Mouse (Mus musculus) heart, embryonic 12.5 days (tissue): Measurements from ENCODE around the gene Cotl1. TPM values are rescaled to one million over a fixed set of nuclear protein-coding genes. Genes with fewer than 3 reads are reported as not detected.

ENCODE experiments used
- ATAC-seq: fragments of 200-750 bp; cut with Nextera tagmentation; 2 replicates; pipeline ENCODE4 v1.8.0; 2017; ENCODE audit warnings: moderate TSS enrichment, moderate library complexity; ENCODE audit not compliant: insufficient number of reproducible peaks, low FRiP score
- H3K27ac ChIP-seq: fragments of 300-500 bp; sonication (generic); 2 replicates; pipeline ENCODE4 v1.5.1; 2016; ENCODE audit warnings: mild to moderate bottlenecking, moderate library complexity; ENCODE audit not compliant: poor library complexity, severe bottlenecking
- H3K27me3 ChIP-seq: fragments of 300-500 bp; sonication (generic); replicated peaks from 2 replicates; pipeline ENCODE4 v1.6.1; 2016; ENCODE audit warnings: mild to moderate bottlenecking, moderate library complexity
- H3K36me3 ChIP-seq: fragments of 300-500 bp; sonication (generic); 2 replicates; pipeline ENCODE4 v1.6.1; 2016; ENCODE audit warnings: mild to moderate bottlenecking, moderate library complexity
- H3K4me1 ChIP-seq: fragments of 300-500 bp; sonication (generic); replicated peaks from 2 replicates; pipeline ENCODE4 v1.6.1; 2016; ENCODE audit warnings: mild to moderate bottlenecking
- H3K4me2 ChIP-seq: fragments of 300-500 bp; sonication (generic); 2 replicates; pipeline ENCODE4 v1.6.1; 2016; ENCODE audit warnings: mild to moderate bottlenecking, moderate library complexity
- H3K4me3 ChIP-seq: fragments of 300-500 bp; sonication (generic); 2 replicates; pipeline ENCODE4 v1.5.1; 2016; ENCODE audit warnings: mild to moderate bottlenecking
- H3K9ac ChIP-seq: fragments of 300-500 bp; sonication (generic); 2 replicates; pipeline ENCODE4 v1.6.1; 2016; ENCODE audit warnings: mild to moderate bottlenecking, moderate library complexity
- H3K9me3 ChIP-seq: fragments of 300-500 bp; sonication (generic); replicated peaks from 2 replicates; pipeline ENCODE4 v1.6.1; 2016; ENCODE audit warnings: mild to moderate bottlenecking, moderate library complexity
- WGBS: fragments of 180-500 bp; shearing (Covaris S2); methylation state at CpG from one replicate; pipeline ENCODE4 v1.1.7; 2016; 5-methylcytosine and 5-hydroxymethylcytosine counted together
- polyA plus RNA-seq: library from polyadenylated mRNA; unstranded; fragments of >200 nt; fragmentation: Nextera tagmentation; extraction: Ambion mirVana; gene quantifications from 2 replicates; pipeline ENCODE4 v1.2.1, GENCODE M21; 2016

Cotl1 gene
- polyA plus RNA-seq, 1 experiment from 2014 or later, result 40.6 TPM

DNA sequence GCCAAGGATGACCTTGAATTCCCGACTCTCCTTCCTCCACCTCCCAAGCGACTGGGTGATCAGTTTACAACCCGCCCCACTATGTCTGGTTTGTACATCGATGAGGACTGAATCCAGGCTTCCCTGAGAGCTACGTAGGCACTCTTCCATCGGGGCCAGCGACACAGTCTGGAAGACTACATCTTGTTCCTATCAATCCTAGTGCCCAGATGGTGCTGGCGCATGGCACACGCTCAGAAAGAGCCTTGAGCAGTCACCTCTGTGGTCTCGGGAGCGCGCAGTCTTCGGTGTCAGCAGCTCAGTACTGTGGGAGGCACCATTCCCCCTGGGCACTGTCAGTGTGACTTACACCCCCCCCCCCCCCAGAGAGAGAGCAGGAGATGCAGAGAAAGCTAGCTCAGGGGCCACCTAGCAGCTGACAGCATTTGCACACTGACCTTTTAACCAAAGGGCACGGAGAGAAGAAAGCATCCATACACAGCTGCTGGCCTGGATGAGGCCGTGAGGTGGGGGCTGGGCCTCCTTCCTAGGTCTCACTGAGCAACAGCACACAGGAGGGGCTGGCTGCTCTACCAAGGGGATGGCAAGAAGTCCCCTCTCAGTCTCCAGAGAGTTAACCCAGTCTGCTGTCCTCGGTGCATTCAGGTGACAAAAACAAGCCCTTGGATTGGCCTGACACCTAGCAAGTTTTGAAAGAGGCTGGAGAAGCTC is 10.3 kb downstream of the Cotl1 start:
- Histone ChIP-seq H3K36me3 (peaks cover 4% of the 10 kb centered on the region; the same call in 1 of the 2 replicates), H3K27me3 (no peaks in the 10 kb centered on the region), H3K4me3 (no peak overlapping the region), H3K4me2 (no peak overlapping the region), H3K27ac (no peak overlapping the region), H3K9me3 (no peaks in the 10 kb centered on the region), H3K9ac (no peak overlapping the region), H3K4me1 (peaks cover 87% of the 10 kb centered on the region)
- ATAC-seq, result no peak
- 69% methylated on average over 16 of the region's 16 CpGs for WGBS

DNA sequence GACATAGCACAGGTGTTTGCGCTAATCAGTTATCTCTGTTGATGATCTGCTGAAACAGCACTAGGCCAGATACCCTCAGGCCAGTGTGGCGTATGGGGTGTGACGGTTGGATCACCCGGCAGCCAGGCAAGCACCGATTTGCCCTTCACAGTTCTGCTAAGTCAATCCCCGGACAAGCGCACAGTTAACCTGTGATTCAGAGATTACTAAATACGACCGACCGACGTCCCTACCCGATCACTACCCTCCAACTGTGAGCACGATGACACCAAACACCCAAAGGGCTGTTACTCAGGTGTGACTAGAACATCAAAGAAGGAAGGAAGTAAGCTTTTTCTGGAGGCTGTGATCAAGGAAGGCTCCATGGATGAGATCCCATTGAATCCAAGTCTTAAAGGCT is 10.9 kb downstream of the Cotl1 start:
- H3K9me3 ChIP-seq, result no peaks in the 10 kb centered on the region
- ATAC-seq, result no peak
- no peak overlapping the region for H3K4me3 ChIP-seq
- WGBS, result 83% methylated on average over 13 of the region's 13 CpGs
- H3K4me1 ChIP-seq, result peaks cover 90% of the 10 kb centered on the region
- no peak overlapping the region for H3K9ac ChIP-seq
- H3K4me2 ChIP-seq, result no peak overlapping the region
- H3K36me3 ChIP-seq, result peaks cover 4% of the 10 kb centered on the region; the same call in 1 of the 2 replicates
- no peaks in the 10 kb centered on the region for H3K27me3 ChIP-seq
- H3K27ac ChIP-seq, result no peak overlapping the region

DNA sequence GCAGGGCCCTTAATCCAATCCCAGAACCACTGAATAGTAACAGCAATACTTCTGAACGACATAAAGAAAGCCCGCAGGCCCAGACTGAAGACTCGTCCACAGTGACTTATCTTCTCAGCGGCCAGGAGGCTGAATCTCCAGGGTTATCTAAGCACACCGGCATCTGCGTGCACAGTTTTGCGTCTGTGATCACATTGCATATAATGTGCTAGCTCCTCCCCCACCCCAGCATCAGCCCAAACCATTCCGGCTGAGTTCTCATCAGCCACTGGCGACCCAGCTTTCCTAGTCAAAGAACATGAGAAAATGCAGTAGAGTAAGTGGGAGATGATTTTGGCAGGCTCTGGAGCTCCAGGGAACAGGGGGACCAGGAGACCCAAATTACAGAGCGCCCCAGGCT is 11.3 kb downstream of the Cotl1 start:
- Histone ChIP-seq H3K9ac (no peak overlapping the region), H3K27me3 (no peaks in the 10 kb centered on the region), H3K4me2 (no peak overlapping the region), H3K36me3 (peaks cover 3% of the 10 kb centered on the region; the same call in 1 of the 2 replicates), H3K9me3 (no peaks in the 10 kb centered on the region), H3K4me3 (no peak overlapping the region), H3K4me1 (peaks cover 93% of the 10 kb centered on the region), H3K27ac (no peak overlapping the region)
- ATAC-seq, result no peak
- 59% methylated on average over 10 of the region's 10 CpGs for WGBS

DNA sequence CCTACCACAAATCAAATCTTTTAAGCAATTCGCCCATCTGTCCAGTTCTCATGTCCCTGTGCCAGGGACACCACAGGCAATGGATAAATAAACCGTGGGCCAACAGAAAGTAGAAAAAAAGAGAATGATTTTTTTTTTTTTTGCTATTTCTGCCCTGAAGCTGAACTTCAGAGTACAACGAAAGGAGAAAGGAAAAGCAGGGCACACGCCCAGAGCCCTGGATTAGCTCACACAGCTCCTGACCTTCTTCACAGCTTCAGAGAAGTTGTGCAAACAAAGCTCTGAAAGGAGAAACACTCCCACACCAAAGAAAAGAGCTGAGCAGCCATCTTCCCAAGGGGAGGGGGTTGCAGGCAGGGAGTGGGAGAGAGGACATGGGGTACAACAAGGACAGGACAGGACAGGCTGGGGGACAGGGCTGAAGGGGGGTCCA is 12.6 kb downstream of the Cotl1 start:
- peak overlapping the region; percentile 58; the same call in 1 of the 2 replicates for H3K27ac ChIP-seq
- H3K9ac ChIP-seq, result 0 out of 2 replicates have a peak overlapping the region, but pooled peaks have one; percentile 26
- no peaks in the 10 kb centered on the region for H3K36me3 ChIP-seq
- no peaks in the 10 kb centered on the region for H3K9me3 ChIP-seq
- no peak overlapping the region for H3K4me2 ChIP-seq
- H3K4me1 ChIP-seq, result peaks cover 82% of the 10 kb centered on the region
- H3K4me3 ChIP-seq, result no peak overlapping the region
- H3K27me3 ChIP-seq, result no peaks in the 10 kb centered on the region
- no peak for ATAC-seq
- WGBS, result 49% methylated on average over 4 of the region's 4 CpGs

DNA sequence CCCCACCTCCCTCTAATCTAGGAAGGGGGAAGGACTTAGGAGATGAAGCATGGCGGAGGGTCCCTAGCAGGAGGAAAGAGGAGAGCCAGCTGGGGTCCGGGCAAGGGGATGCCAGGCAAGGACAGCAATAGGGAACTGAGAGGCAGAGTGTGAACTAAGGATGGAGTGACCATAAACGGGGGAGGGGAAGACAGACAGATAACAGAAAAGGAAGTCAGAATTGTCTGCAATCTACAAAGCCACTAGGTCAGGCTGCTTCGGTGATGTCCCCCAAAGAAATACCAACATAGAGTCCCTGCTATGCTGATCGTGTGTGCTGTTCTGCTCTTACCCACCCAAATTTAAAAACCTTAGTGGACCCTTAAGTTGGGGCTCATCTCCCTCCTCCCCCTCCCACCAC is 13.4 kb downstream of the Cotl1 start:
- H3K36me3 ChIP-seq, result peaks cover 5% of the 10 kb centered on the region
- no peak overlapping the region for H3K27ac ChIP-seq
- H3K9me3 ChIP-seq, result no peaks in the 10 kb centered on the region
- peaks cover 75% of the 10 kb centered on the region for H3K4me1 ChIP-seq
- no peak; the same call in 1 of the 2 replicates for ATAC-seq
- no peak overlapping the region for H3K4me3 ChIP-seq
- no peaks in the 10 kb centered on the region for H3K27me3 ChIP-seq
- H3K4me2 ChIP-seq, result no peak overlapping the region
- no peak overlapping the region for H3K9ac ChIP-seq
- 37% methylated on average over 5 of the region's 5 CpGs for WGBS

DNA sequence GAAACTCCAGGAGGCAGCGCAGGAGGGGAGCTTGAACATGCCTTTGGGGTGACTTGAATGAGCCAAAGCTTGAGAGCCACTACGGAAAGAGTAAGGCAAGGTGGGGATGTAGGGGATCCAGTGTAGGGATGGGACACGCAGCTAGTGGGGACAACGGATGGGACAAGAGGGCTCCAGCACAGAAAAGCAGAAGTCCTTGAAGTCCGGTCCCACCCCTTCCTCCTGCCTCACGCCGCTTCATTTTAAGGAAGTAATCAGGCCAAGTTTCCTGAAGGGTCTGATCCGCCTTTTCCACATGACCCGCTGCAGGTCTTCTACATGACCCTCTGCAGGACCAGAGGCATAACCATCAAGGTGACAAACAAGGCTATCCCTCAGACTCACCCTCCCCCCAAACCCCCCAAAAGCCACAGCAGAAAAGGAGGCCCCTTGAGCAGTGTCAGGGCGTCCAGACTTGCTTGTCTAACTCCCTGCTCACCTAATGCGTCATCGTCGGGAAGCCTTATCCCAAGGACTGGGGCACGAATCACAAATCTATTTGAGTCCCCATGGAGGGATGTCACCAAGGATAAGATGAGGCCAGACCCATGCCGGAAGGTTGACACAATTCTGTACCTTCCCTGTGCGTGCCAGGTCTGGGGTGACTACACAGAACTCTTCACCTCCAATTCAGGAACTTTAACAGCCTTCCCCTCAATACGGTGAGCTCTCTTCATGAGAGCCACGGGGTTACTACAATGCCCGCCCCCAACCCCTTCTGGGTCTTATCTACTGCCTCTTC is 14.2 kb downstream of the Cotl1 start:
- Histone ChIP-seq H3K9me3 (no peaks in the 10 kb centered on the region), H3K4me3 (no peak overlapping the region), H3K9ac (no peak overlapping the region), H3K36me3 (peaks cover 10% of the 10 kb centered on the region), H3K27me3 (no peaks in the 10 kb centered on the region), H3K4me1 (peaks cover 66% of the 10 kb centered on the region), H3K4me2 (0 out of 2 replicates have a peak overlapping the region, but pooled peaks have one; percentile 18), H3K27ac (peak overlapping the region; percentile 9; the same call in 1 of the 2 replicates)
- WGBS, result 57% methylated on average over 19 of the region's 19 CpGs
- no peak for ATAC-seq

DNA sequence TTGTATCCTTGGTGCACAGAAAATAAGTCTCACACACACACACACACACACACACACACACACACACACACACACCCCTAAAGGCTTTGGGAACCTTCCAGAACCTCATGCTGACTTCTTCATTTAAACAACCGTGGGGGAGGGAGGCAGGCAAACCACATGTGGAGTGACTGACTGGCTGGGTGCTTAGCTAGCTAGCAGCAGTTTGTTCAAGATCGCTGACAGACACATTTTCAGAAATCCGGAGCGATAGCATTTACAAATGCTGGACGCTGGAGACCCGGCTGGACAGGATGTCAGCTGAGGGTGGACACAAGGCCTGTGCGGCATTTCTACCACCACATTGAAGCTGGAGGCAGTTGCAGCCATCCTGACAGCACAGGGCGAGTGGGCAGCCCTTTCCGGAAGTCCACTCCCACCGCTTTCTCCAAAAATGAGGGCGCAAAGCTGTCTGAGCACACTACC is 15.5 kb downstream of the Cotl1 start:
- Histone ChIP-seq H3K27ac (no peak overlapping the region; the same call in 1 of the 2 replicates), H3K4me1 (peaks cover 53% of the 10 kb centered on the region), H3K4me2 (no peak overlapping the region), H3K4me3 (no peak overlapping the region), H3K36me3 (peaks cover 17% of the 10 kb centered on the region), H3K9me3 (no peaks in the 10 kb centered on the region), H3K9ac (no peak overlapping the region), H3K27me3 (no peaks in the 10 kb centered on the region)
- ATAC-seq, result no peak
- WGBS, result 71% methylated on average over 11 of the region's 11 CpGs

DNA sequence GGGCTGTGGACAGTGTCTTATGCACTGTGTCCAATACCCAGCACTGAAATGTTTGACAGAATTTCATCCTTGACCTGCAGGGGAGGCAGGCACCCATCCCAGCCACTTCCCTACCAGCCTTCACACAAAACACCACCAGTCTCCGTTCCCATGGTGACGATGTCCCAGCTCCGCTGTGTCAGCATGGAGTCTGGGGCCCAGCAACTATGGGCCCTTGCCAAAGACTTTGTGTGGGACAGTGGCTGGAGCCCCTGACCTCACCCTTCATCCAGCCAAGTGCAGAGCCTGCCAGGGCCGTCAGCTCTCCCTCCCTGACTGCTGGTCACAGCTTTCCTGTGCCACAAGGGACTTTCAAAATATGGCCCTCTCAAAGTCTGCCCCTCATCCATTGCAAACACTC is 16.2 kb downstream of the Cotl1 start:
- no peaks in the 10 kb centered on the region for H3K27me3 ChIP-seq
- no peak overlapping the region for H3K4me2 ChIP-seq
- ATAC-seq, result no peak
- peaks cover 46% of the 10 kb centered on the region for H3K4me1 ChIP-seq
- 76% methylated on average over 4 of the region's 4 CpGs for WGBS
- H3K9me3 ChIP-seq, result no peaks in the 10 kb centered on the region
- no peak overlapping the region for H3K9ac ChIP-seq
- H3K27ac ChIP-seq, result no peak overlapping the region
- no peak overlapping the region for H3K4me3 ChIP-seq
- peaks cover 17% of the 10 kb centered on the region for H3K36me3 ChIP-seq

DNA sequence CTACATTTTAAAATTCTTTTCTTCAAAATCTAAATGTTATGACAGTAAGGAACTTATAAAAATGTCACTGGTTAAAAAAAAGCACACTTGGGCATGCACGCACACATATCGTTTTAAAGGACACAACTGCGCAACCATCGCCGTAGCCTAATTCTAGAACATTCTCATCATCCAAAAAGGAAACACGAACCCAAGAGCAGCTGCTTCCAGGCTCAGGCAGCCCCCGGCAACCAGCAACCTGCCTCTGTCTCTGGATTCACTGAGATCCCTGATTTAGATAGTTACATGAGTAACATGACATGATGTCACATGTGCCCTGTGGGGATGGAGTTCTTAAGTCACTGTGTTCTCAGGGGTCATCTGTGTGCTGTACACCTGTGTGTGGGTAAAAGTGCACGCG is 17.1 kb downstream of the Cotl1 start:
- no peak overlapping the region for H3K9ac ChIP-seq
- peaks cover 38% of the 10 kb centered on the region for H3K4me1 ChIP-seq
- no peak overlapping the region for H3K27ac ChIP-seq
- peaks cover 17% of the 10 kb centered on the region for H3K36me3 ChIP-seq
- H3K4me2 ChIP-seq, result no peak overlapping the region
- ATAC-seq, result no peak
- H3K27me3 ChIP-seq, result no peaks in the 10 kb centered on the region
- no peak overlapping the region for H3K4me3 ChIP-seq
- 91% methylated on average over 9 of the region's 9 CpGs for WGBS
- H3K9me3 ChIP-seq, result no peaks in the 10 kb centered on the region

DNA sequence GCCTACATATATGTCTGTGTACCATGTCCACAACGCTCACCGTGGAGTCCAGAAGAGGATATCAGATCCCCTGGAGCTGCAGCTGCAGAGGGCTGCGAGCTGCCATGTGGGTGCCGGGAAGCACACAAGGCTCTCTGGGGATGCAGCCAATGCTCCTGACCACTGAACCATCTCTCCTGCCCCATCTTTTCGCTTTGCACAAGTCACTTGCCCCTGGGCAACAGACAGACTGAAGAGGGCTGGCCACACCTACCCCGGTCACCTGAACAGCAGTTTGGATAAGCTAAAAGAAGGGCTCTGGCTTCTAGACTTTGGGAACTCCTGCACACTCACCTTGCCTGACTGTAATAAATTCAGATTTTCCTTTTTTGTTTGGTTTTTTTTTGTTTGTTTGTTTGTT is 18.7 kb downstream of the Cotl1 start:
- Histone ChIP-seq H3K9ac (no peak overlapping the region), H3K27me3 (no peaks in the 10 kb centered on the region), H3K27ac (no peak overlapping the region), H3K36me3 (peaks cover 17% of the 10 kb centered on the region), H3K4me3 (no peak overlapping the region), H3K4me2 (no peak overlapping the region), H3K4me1 (peaks cover 28% of the 10 kb centered on the region), H3K9me3 (no peaks in the 10 kb centered on the region)
- 87% methylated on average over 6 of the region's 6 CpGs for WGBS
- no peak for ATAC-seq

DNA sequence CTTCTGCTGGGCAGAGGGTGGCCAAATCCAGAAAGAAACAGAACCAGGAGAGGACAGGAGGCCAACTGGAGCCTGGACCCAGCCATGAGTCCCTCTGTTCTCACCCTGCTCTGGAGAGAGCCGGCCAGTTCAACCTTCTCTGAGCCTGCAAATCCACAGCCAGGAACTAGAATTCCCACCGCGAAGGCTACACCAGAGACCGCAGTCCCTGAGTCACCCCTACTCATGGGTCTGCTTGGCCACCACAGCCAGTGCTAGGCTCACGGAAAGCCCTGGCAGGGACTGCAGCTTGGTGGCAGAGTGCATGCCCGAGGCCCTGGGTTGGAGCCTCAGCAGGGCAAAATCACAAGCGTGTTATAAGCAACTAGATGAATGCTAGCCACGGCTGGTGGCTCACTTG is 20.4 kb downstream of the Cotl1 start:
- Histone ChIP-seq H3K27me3 (no peaks in the 10 kb centered on the region), H3K4me1 (peaks cover 15% of the 10 kb centered on the region), H3K9ac (no peak overlapping the region), H3K9me3 (no peaks in the 10 kb centered on the region), H3K4me2 (no peak overlapping the region), H3K27ac (no peak overlapping the region), H3K36me3 (peaks cover 24% of the 10 kb centered on the region), H3K4me3 (no peak overlapping the region)
- WGBS, result 93% methylated on average over 8 of the region's 8 CpGs
- no peak for ATAC-seq
